33 mouse cellular contexts compared by ENCODE assay signal in genomic region chr11:82136196-82136595, GRCm38 (mm10). TPM values are rescaled to one million over a fixed set of nuclear protein-coding genes. Genes with fewer than 3 reads are reported as not detected.
DNase-seq lines count a peak whose midpoint lies in the region; ATAC-seq lines count a peak whose summit lies in the region.
"Had no signal": no experiment of that assay in that cellular context is flagged by ENCODE, and none has a peak within 500 bp of the region (broad histone marks: within the 10 kb centered on the region; RNA-seq: fewer than 3 reads in every experiment).

No protein-coding gene starts in this region.

- ATAC-seq in frontal cortex, adult (ENCODE audit: low TSS enrichment): no peak
- ATAC-seq: forebrain, embryonic 15.5 days; hindbrain, postnatal 0 days; intestine, embryonic 15.5 days had no signal

- peak; percentile 13 for DNase-seq in adrenal gland, adult 2 months
- DNase-seq in adrenal gland, postnatal 14 days: no peak
- DNase-seq in lung, postnatal 14 days: peak; percentile 11
- DNase-seq in lung, postnatal 4 days: no peak
- peak; percentile 65 for DNase-seq in adipocyte (ENCODE audit: low spot score)
- DNase-seq in fibroblast of lung, adult 2 months (ENCODE audit: low read depth): peak; percentile 31
- DNase-seq in urinary bladder, postnatal 4 days (ENCODE audit: low spot score in 2 of 2): no peak
- DNase-seq: cerebellum, adult 2 months; cerebellum, postnatal 14 days; gastrocnemius, postnatal 14 days; heart, postnatal 36 days; kidney, adult 8-10 months; liver; midbrain, embryonic 14.5 days; retina, postnatal 1 day; right cerebral cortex, postnatal 14 days had no signal

RNA-seq across cellular contexts. Expression of gene Ccl8, which starts 21.2 kb away (rescaled TPM):
- under 1 TPM in 1 of 2 experiments, not detected in 1; 0.63 TPM for total RNA-seq in adrenal gland, adult 2 months (2021)
- 0.25 TPM in 1 of 2 replicates, not detected in the other for polyA plus RNA-seq in adrenal gland, adult 2 months (2012; rRNA removed)
- total RNA-seq in adrenal gland, postnatal 14 days (2021): not detected in 2 replicates
- total RNA-seq: granulocyte monocyte progenitor cell, adult 5-6 weeks; hindbrain, postnatal 0 days; layer of hippocampus, postnatal 10 days; left cerebral cortex, adult 18-20 months; monocyte, adult 5-6 weeks had no signal
- polyA plus RNA-seq: cerebellum, adult 2 months; cortical plate, adult 2 months; embryonic facial prominence, embryonic 14.5 days; forebrain, embryonic 15.5 days; heart, embryonic 11.5 days; hindbrain, embryonic 12.5 days; intestine, embryonic 15.5 days; limb, embryonic 11.5 days; liver, embryonic 16.5 days; lung, embryonic 15.5 days; midbrain, embryonic 14.5 days; neural tube, embryonic 15.5 days; stomach, embryonic 14.5 days had no signal

RNA-seq across cellular contexts. Expression of gene Ccl12, which starts 34.6 kb away (rescaled TPM):
- not detected for total RNA-seq in adrenal gland, adult 2 months (2021)
- 0.26 and 0.31 TPM in 2 replicates for polyA plus RNA-seq in adrenal gland, adult 2 months (2012; rRNA removed)
- 1.1 TPM in 1 of 2 replicates, not detected in the other for total RNA-seq in adrenal gland, postnatal 14 days (2021)
- total RNA-seq: granulocyte monocyte progenitor cell, adult 5-6 weeks; monocyte, adult 5-6 weeks had no signal

Comparison
In these comparisons a context has a peak if more than half of its experiments do, and no peak if none do; other contexts are left out.
1. DNase-seq: peak in adrenal gland, adult 2 months (single experiment), lung, postnatal 14 days (single experiment), adipocyte (single experiment) and fibroblast of lung, adult 2 months (single experiment); none in adrenal gland, postnatal 14 days (single experiment), lung, postnatal 4 days (0 of 2) and urinary bladder, postnatal 4 days (0 of 2).